Mouse (Mus musculus) kidney, embryonic 15.5 days (tissue): ENCODE data around the gene Zdhhc21. TPM values are rescaled to one million over a fixed set of nuclear protein-coding genes. Genes with fewer than 3 reads are reported as not detected.

Experiments used
- ATAC-seq: fragments of 200-750 bp; cut with Nextera tagmentation; replicated peaks from 2 replicates; pipeline ENCODE4 v1.8.0; 2017; ENCODE audit warnings: moderate TSS enrichment; ENCODE audit not compliant: low FRiP score
- H3K27ac ChIP-seq: fragments of 300-500 bp; sonication (generic); 2 replicates; pipeline ENCODE4 v1.5.1; 2015; ENCODE audit warnings: mild to moderate bottlenecking, inconsistent platforms
- H3K27me3 ChIP-seq: fragments of 300-500 bp; sonication (generic); 2 replicates; pipeline ENCODE4 v1.6.1; 2015; ENCODE audit warnings: inconsistent platforms
- H3K36me3 ChIP-seq: fragments of 300-500 bp; sonication (generic); 2 replicates; pipeline ENCODE4 v1.6.1; 2015; ENCODE audit warnings: inconsistent platforms
- H3K4me1 ChIP-seq: fragments of 300-500 bp; sonication (generic); 2 replicates; pipeline ENCODE4 v1.6.1; 2015; ENCODE audit warnings: inconsistent platforms
- H3K4me2 ChIP-seq: fragments of 300-500 bp; sonication (generic); 2 replicates; pipeline ENCODE4 v1.6.1; 2015; ENCODE audit warnings: moderate library complexity, mild to moderate bottlenecking, inconsistent platforms
- H3K4me3 ChIP-seq: fragments of 300-500 bp; sonication (generic); replicated peaks from 2 replicates; pipeline ENCODE4 v1.5.1; 2015; ENCODE audit warnings: mild to moderate bottlenecking, inconsistent platforms
- H3K9ac ChIP-seq: fragments of 300-500 bp; sonication (generic); 2 replicates; pipeline ENCODE4 v1.6.1; 2015; ENCODE audit warnings: mild to moderate bottlenecking, inconsistent platforms
- H3K9me3 ChIP-seq: fragments of 300-500 bp; sonication (generic); replicated peaks from 2 replicates; pipeline ENCODE4 v1.6.1; 2016; ENCODE audit warnings: inconsistent platforms
- WGBS: fragments of 180-500 bp; shearing (Covaris S2); methylation state at CpG from one replicate; pipeline ENCODE4 v1.1.7; 2015; ENCODE audit warnings: mixed read lengths; 5-methylcytosine and 5-hydroxymethylcytosine counted together
- polyA plus RNA-seq: library from polyadenylated mRNA; unstranded; fragments of >200 nt; fragmentation: Nextera tagmentation; extraction: Ambion mirVana; gene quantifications from 2 replicates; pipeline ENCODE4 v1.2.1, GENCODE M21; 2015

Gene Zdhhc21
- polyA plus RNA-seq: 13.6 and 14.0 TPM in 2 replicates

- no peaks in the 10 kb centered on the region for H3K36me3 ChIP-seq
- no peaks in the 10 kb centered on the region for H3K9me3 ChIP-seq
- peak within 1 kb of the TSS; percentile 88 for H3K4me2 ChIP-seq
- WGBS: under 1% methylated on average over 82 of the region's 82 CpGs
- H3K27ac ChIP-seq: peak within 1 kb of the TSS; percentile 90
- H3K27me3 ChIP-seq: no peaks in the 10 kb centered on the region
- H3K4me3 ChIP-seq: peak within 1 kb of the TSS; percentile 84
- H3K4me1 ChIP-seq: peaks cover 11% of the 10 kb centered on the region; the same call in 1 of the 2 replicates
- ATAC-seq: peak; percentile 93
- H3K9ac ChIP-seq: peak within 1 kb of the TSS; percentile 72
Observed at GRCm38 (mm10) chr4:82859131-82860125, at the start of gene Zdhhc21. TSS of gene Zdhhc21 (minus strand) at chr4:82859958.

GRCm38 (mm10) chr4:82895227-82895626 lies 35.5 kb upstream of the Zdhhc21 start:
- Histone ChIP-seq H3K4me2 (no peak overlapping the region), H3K27me3 (no peaks in the 10 kb centered on the region), H3K9ac (no peak overlapping the region), H3K9me3 (no peaks in the 10 kb centered on the region), H3K27ac (no peak overlapping the region), H3K4me3 (no peak overlapping the region), H3K4me1 (0 out of 2 replicates have a peak, but pooled peaks cover 3% of the 10 kb centered on the region), H3K36me3 (peaks cover 23% of the 10 kb centered on the region; the same call in 1 of the 2 replicates)
- WGBS: 73% methylated on average over 10 of the region's 10 CpGs
- ATAC-seq: no peak

- Histone ChIP-seq H3K9ac (no peak overlapping the region), H3K9me3 (no peaks in the 10 kb centered on the region), H3K27me3 (no peaks in the 10 kb centered on the region), H3K4me1 (0 out of 2 replicates have a peak, but pooled peaks cover 3% of the 10 kb centered on the region), H3K27ac (no peak overlapping the region), H3K4me3 (no peak overlapping the region), H3K4me2 (no peak overlapping the region), H3K36me3 (peaks cover 12% of the 10 kb centered on the region; the same call in 1 of the 2 replicates)
- 82% methylated on average over 5 of the region's 5 CpGs for WGBS
- ATAC-seq: no peak
Observed at GRCm38 (mm10) chr4:82892247-82892646, 32.5 kb upstream of the Zdhhc21 start.

- Histone ChIP-seq H3K36me3 (peaks cover 6% of the 10 kb centered on the region; the same call in 1 of the 2 replicates), H3K9ac (no peak overlapping the region), H3K4me2 (no peak overlapping the region), H3K4me1 (0 out of 2 replicates have a peak, but pooled peaks cover 3% of the 10 kb centered on the region), H3K9me3 (no peaks in the 10 kb centered on the region), H3K27ac (no peak overlapping the region; the same call in 1 of the 2 replicates), H3K4me3 (no peak overlapping the region), H3K27me3 (no peaks in the 10 kb centered on the region)
- ATAC-seq: no peak
- WGBS: 60% methylated on average over 2 of the region's 2 CpGs
Observed at GRCm38 (mm10) chr4:82891566-82891965, 31.8 kb upstream of the Zdhhc21 start.

GRCm38 (mm10) chr4:82891049-82891448 lies 31.3 kb upstream of the Zdhhc21 start:
- 0 out of 2 replicates have a peak, but pooled peaks have one; percentile 25 for ATAC-seq
- no peak overlapping the region for H3K4me3 ChIP-seq
- no peak overlapping the region for H3K4me2 ChIP-seq
- 0 out of 2 replicates have a peak, but pooled peaks cover 4% of the 10 kb centered on the region for H3K36me3 ChIP-seq
- no peak overlapping the region for H3K9ac ChIP-seq
- H3K27me3 ChIP-seq: no peaks in the 10 kb centered on the region
- WGBS: 56% methylated on average over 7 of the region's 7 CpGs
- H3K4me1 ChIP-seq: 0 out of 2 replicates have a peak, but pooled peaks cover 3% of the 10 kb centered on the region
- H3K9me3 ChIP-seq: no peaks in the 10 kb centered on the region
- H3K27ac ChIP-seq: peak overlapping the region; percentile 67

- Histone ChIP-seq H3K4me3 (no peak overlapping the region), H3K36me3 (0 out of 2 replicates have a peak, but pooled peaks cover 4% of the 10 kb centered on the region), H3K4me2 (no peak overlapping the region), H3K27me3 (no peaks in the 10 kb centered on the region), H3K9ac (no peak overlapping the region), H3K9me3 (no peaks in the 10 kb centered on the region), H3K27ac (peak overlapping the region; percentile 67), H3K4me1 (0 out of 2 replicates have a peak, but pooled peaks cover 3% of the 10 kb centered on the region)
- no peak for ATAC-seq
- 75% methylated on average over 4 of the region's 4 CpGs for whole genome bisulfite sequencing
Observed at GRCm38 (mm10) chr4:82890585-82890984, 30.8 kb upstream of the Zdhhc21 start.

GRCm38 (mm10) chr4:82886148-82886547 lies 26.4 kb upstream of the Zdhhc21 start:
- 68% methylated on average over 2 of the region's 2 CpGs for WGBS

GRCm38 (mm10) chr4:82885535-82885913 lies 25.8 kb upstream of the Zdhhc21 start:
- Histone ChIP-seq H3K27ac (no peak overlapping the region), H3K4me3 (no peak overlapping the region), H3K4me2 (no peak overlapping the region), H3K9ac (no peak overlapping the region), H3K9me3 (no peaks in the 10 kb centered on the region), H3K36me3 (no peaks in the 10 kb centered on the region), H3K4me1 (no peaks in the 10 kb centered on the region), H3K27me3 (no peaks in the 10 kb centered on the region)
- ATAC-seq: no peak
- WGBS: 45% methylated on average over 1 of the region's 1 CpGs

More at GRCm38 (mm10) chr4:82886148-82886547, 26.4 kb upstream of the Zdhhc21 start:
- no peaks in the 10 kb centered on the region for H3K27me3 ChIP-seq
- H3K36me3 ChIP-seq: no peaks in the 10 kb centered on the region
- H3K4me1 ChIP-seq: 0 out of 2 replicates have a peak, but pooled peaks cover 3% of the 10 kb centered on the region
- H3K27ac ChIP-seq: no peak overlapping the region
- ATAC-seq: no peak
- H3K4me3 ChIP-seq: no peak overlapping the region
- H3K9me3 ChIP-seq: no peaks in the 10 kb centered on the region
- H3K9ac ChIP-seq: no peak overlapping the region
- no peak overlapping the region for H3K4me2 ChIP-seq

- ATAC-seq: no peak
- no peaks in the 10 kb centered on the region for H3K9me3 ChIP-seq
- H3K36me3 ChIP-seq: no peaks in the 10 kb centered on the region
- no peaks in the 10 kb centered on the region for H3K4me1 ChIP-seq
- no peak within 1 kb of the TSS for H3K4me2 ChIP-seq
- WGBS: 73% methylated on average over 18 of the region's 19 CpGs
- no peaks in the 10 kb centered on the region for H3K27me3 ChIP-seq
- no peak within 1 kb of the TSS for H3K4me3 ChIP-seq
- no peak within 1 kb of the TSS for H3K9ac ChIP-seq
- no peak within 1 kb of the TSS for H3K27ac ChIP-seq
Observed at GRCm38 (mm10) chr4:82884636-82885534, 25.1 kb upstream of the Zdhhc21 start, which contains the start of gene Cer1. TSS of gene Cer1 (minus strand) at chr4:82885148.

DNA sequence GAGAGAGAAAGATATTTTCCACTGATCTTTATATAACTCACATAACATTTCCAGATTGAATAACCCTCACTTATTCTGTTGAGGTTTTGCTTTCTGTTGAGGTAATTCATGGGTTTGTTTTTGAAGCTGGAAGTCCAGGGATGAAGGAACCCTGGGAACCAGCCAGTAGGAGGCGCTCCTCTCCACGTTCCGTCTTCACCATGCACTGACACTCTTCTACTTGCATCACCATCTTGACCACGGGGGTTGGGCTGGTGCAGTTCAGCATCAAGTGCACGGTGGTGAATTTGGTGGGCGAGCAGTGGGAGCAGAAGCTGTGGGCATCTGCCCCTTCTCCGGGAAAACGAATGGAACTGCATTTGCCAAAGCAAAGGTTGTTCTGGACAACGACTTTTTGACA lies 22.7 kb upstream of the Zdhhc21 start:
- Histone ChIP-seq H3K4me2 (no peak overlapping the region), H3K36me3 (no peaks in the 10 kb centered on the region), H3K9me3 (no peaks in the 10 kb centered on the region), H3K9ac (no peak overlapping the region), H3K27me3 (no peaks in the 10 kb centered on the region), H3K4me3 (no peak overlapping the region), H3K27ac (no peak overlapping the region), H3K4me1 (no peaks in the 10 kb centered on the region)
- ATAC-seq: no peak
- WGBS: 83% methylated on average over 9 of the region's 9 CpGs

DNA sequence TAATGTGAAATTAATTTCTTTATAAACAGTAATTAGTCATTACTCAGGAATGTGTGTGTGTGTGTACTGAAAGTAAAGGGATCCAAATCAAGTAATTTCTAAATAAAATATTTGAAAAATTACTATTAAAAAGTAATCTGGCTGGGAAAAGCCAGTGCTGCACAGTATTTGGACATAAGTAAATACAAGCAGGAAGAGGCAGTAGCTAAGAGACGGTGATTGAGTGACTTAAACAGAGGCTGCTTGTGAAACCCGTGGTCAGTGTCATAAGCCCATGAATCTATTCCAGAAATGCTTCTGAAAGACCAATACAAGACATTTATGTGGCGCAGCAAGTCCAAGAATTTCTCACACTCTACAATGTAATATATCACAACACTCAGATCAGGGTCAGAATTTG lies 21.6 kb upstream of the Zdhhc21 start:
- 74% methylated on average over 3 of the region's 3 CpGs for WGBS
- Histone ChIP-seq H3K4me3 (no peak overlapping the region), H3K9ac (no peak overlapping the region)

More for the DNA sequence above, 21.6 kb upstream of the Zdhhc21 start:
- no peak overlapping the region for H3K27ac ChIP-seq
- H3K36me3 ChIP-seq: no peaks in the 10 kb centered on the region
- no peaks in the 10 kb centered on the region for H3K9me3 ChIP-seq
- H3K27me3 ChIP-seq: no peaks in the 10 kb centered on the region
- H3K4me2 ChIP-seq: no peak overlapping the region
- ATAC-seq: no peak
- no peaks in the 10 kb centered on the region for H3K4me1 ChIP-seq
